Mouse (Mus musculus) neural tube, embryonic 10.5 days (tissue): Measurements from ENCODE around the gene Def6.
"Not testable (repeated sequence)": the region's sequence is repeated elsewhere in the genome, so short reads cannot be mapped to it uniquely, and the experiment has no call there.

ENCODE experiments used
- DNase-seq: peaks from one replicate; pipeline ENCODE4 v3.0.0-alpha.2; 2017; ENCODE audit warnings: low spot score; ENCODE audit errors: extremely low spot score

Def6 gene

GRCm38 (mm10) chr17:28208314-28208612 lies 685 bp downstream of the Def6 start:
- DNase-seq: no peak

GRCm38 (mm10) chr17:28209457-28210110 lies 2.0 kb downstream of the Def6 start:
- DNase-seq: no peak

GRCm38 (mm10) chr17:28211921-28212341 lies 4.4 kb downstream of the Def6 start:
- DNase-seq: no peak

- DNase-seq: no peak
Measured at GRCm38 (mm10) chr17:28212391-28212790, 4.8 kb downstream of the Def6 start.

GRCm38 (mm10) chr17:28213236-28213635 lies 5.7 kb downstream of the Def6 start:
- DNase-seq: peak; percentile 34

- no peak for DNase-seq
Measured at GRCm38 (mm10) chr17:28216791-28217190, 9.2 kb downstream of the Def6 start.

- peak; percentile 35 for DNase-seq
Measured at GRCm38 (mm10) chr17:28217721-28218649, 10.4 kb downstream of the Def6 start.

GRCm38 (mm10) chr17:28222463-28222862 lies 14.9 kb downstream of the Def6 start:
- not testable (repeated sequence) for DNase-seq

GRCm38 (mm10) chr17:28223561-28224391 lies 16.2 kb downstream of the Def6 start:
- DNase-seq: peak; percentile 92

- no peak for DNase-seq
Measured at GRCm38 (mm10) chr17:28224615-28225014, 17.0 kb downstream of the Def6 start.

GRCm38 (mm10) chr17:28226014-28226413 lies 18.4 kb downstream of the Def6 start:
- peak; percentile 88 for DNase-seq

- DNase-seq: no peak
Measured at GRCm38 (mm10) chr17:28230486-28230885, 22.9 kb downstream of the Def6 start.

- DNase-seq: no peak
Measured at GRCm38 (mm10) chr17:28231026-28231736, 23.6 kb downstream of the Def6 start.

- DNase-seq: peak; percentile 100
Measured at GRCm38 (mm10) chr17:28232475-28233060, 25.0 kb downstream of the Def6 start, which contains the start of gene Ppard. Gene Ppard, plus strand, starts transcription at chr17:28232700.

GRCm38 (mm10) chr17:28233091-28233731 lies 25.6 kb downstream of the Def6 start:
- no peak for DNase-seq

GRCm38 (mm10) chr17:28234641-28235040 lies 27.1 kb downstream of the Def6 start:
- DNase-seq: no peak

GRCm38 (mm10) chr17:28235982-28236635 lies 28.5 kb downstream of the Def6 start:
- DNase-seq: no peak

- no peak for DNase-seq
Measured at GRCm38 (mm10) chr17:28236636-28237015, 29.0 kb downstream of the Def6 start.

- DNase-seq: no peak
Measured at GRCm38 (mm10) chr17:28237362-28237761, 29.8 kb downstream of the Def6 start.

GRCm38 (mm10) chr17:28237874-28238273 lies 30.3 kb downstream of the Def6 start:
- DNase-seq: no peak
